In genomic region chr6:135295082-135295861, GRCm38 (mm10) we compare ENCODE assay signal across 10 mouse cellular contexts. TPM values are rescaled to one million over a fixed set of nuclear protein-coding genes. Genes with fewer than 3 reads are reported as not detected.
DNase-seq lines count a peak whose midpoint lies in the region; ATAC-seq and TF ChIP-seq lines count a peak whose summit lies in the region.
"Had no signal": no experiment of that assay in that cellular context is flagged by ENCODE, and none has a peak within 500 bp of the region (broad histone marks: within the 10 kb centered on the region; RNA-seq: fewer than 3 reads in every experiment).

No protein-coding gene starts in this region.

- ATAC-seq in lung, embryonic 15.5 days (ENCODE audit: borderline replicate concordance, extremely low read depth, low FRiP score, low TSS enrichment): peak; percentile 43
- ATAC-seq in erythroblast, adult 5-6 weeks (replicated peaks; ENCODE audit: low FRiP score, poor library complexity, severe bottlenecking): no peak

- H3ac ChIP-seq in C2C12 (ENCODE audit: control insufficient read depth, insufficient read length, low read depth): peak overlapping the region; percentile 37

- no peaks in the 10 kb centered on the region for H3K27me3 ChIP-seq in C2C12 (ENCODE audit: control insufficient read depth, insufficient read depth, insufficient read length)
- no peaks in the 10 kb centered on the region for H3K27me3 ChIP-seq in lung, embryonic 15.5 days

- peaks cover 24% of the 10 kb centered on the region for H3K4me1 ChIP-seq in lung, embryonic 15.5 days

- 54% methylated on average over 11 of the region's 11 CpGs for WGBS in lung, embryonic 15.5 days

- no peaks in the 10 kb centered on the region for H3K79me2 ChIP-seq in C2C12 (ENCODE audit: control insufficient read depth, insufficient read depth)

- no peaks in the 10 kb centered on the region for H3K36me3 ChIP-seq in C2C12 (ENCODE audit: control insufficient read depth, insufficient read depth)
- no peaks in the 10 kb centered on the region for H3K36me3 ChIP-seq in lung, embryonic 15.5 days

- peak overlapping the region; percentile 88 for H3K27ac ChIP-seq in lung, embryonic 15.5 days

- peak; percentile 6 to 12 for DNase-seq in cerebellum, postnatal 14 days
- no peak for DNase-seq in cerebellum, postnatal 36 days
- peak; percentile 51 for DNase-seq in gastrocnemius, postnatal 25 days
- no peak for DNase-seq in testis, postnatal 10 days (ENCODE audit: low spot score)
- DNase-seq in cerebellum, adult 11-12 months: no peak

- no peak for TF ChIP-seq CTCF in C2C12 (IDR thresholded peaks at IDR 0.05; ENCODE audit: control insufficient read depth, insufficient read depth, insufficient read length)

- no peaks in the 10 kb centered on the region for H3K9me3 ChIP-seq in lung, embryonic 15.5 days

- no peak overlapping the region for H3K4me3 ChIP-seq in C2C12 (ENCODE audit: insufficient read depth, poor library complexity, severe bottlenecking)
- no peak overlapping the region for H3K4me3 ChIP-seq in lung, embryonic 15.5 days

- H3K4me2 ChIP-seq in lung, embryonic 15.5 days: no peak overlapping the region

- H3K9ac ChIP-seq in lung, embryonic 15.5 days: no peak overlapping the region

- no peaks in the 10 kb centered on the region for H3K79me3 ChIP-seq in C2C12 (ENCODE audit: low read depth)

TF ChIP-seq in C2C12, 6 proteins besides CTCF, POLR2A, EP300 and RAD21:
- no peak for TF ChIP-seq CEBPB (IDR thresholded peaks at IDR 0.05; ENCODE audit: low read depth)
- peak; percentile 85 for TF ChIP-seq MAX (IDR thresholded peaks at IDR 0.05)
- no peak for TF ChIP-seq MYOG (IDR thresholded peaks at IDR 0.05; ENCODE audit: control insufficient read depth, extremely low read depth, insufficient read length)
- TF ChIP-seq FOSL1 (IDR thresholded peaks at IDR 0.05; ENCODE audit: insufficient read depth, low read length, poor library complexity, severe bottlenecking): peak; percentile 74
- peak; percentile 94 for TF ChIP-seq MYOD1 (IDR thresholded peaks at IDR 0.05; ENCODE audit: control insufficient read depth, insufficient read length, low read depth)
- TF ChIP-seq USF1 (IDR thresholded peaks at IDR 0.05; ENCODE audit: low read depth): no peak

RNA-seq across cellular contexts. Expression of gene Pbp2, which starts 14.9 kb away (rescaled TPM):
- polyA plus RNA-seq in C2C12 (2012; fragmentation: generic; extraction: Trizol): 0.41 TPM
- total RNA-seq in gastrocnemius, postnatal 25 days (2021): not detected
- 0.22 and 0.36 TPM in 2 replicates for polyA plus RNA-seq in lung, embryonic 15.5 days (2015; fragmentation: Nextera tagmentation; extraction: Ambion mirVana)
- total RNA-seq in erythroblast, adult 5-6 weeks (2015; ENCODE audit: low replicate concordance): not detected in 2 replicates
- total RNA-seq in erythroblast, adult 5-6 weeks (2017; ENCODE audit: low replicate concordance): not detected in 2 replicates
- total RNA-seq: CH12.LX; layer of hippocampus, postnatal 36 days had no signal

RNA-seq across cellular contexts. Expression of gene Gsg1, which starts 41.1 kb away (rescaled TPM):
- polyA plus RNA-seq in C2C12 (2012; fragmentation: generic; extraction: Trizol): 0.15 TPM
- not detected for total RNA-seq in gastrocnemius, postnatal 25 days (2021)
- polyA plus RNA-seq in lung, embryonic 15.5 days (2015; fragmentation: Nextera tagmentation; extraction: Ambion mirVana): 6.9 and 7.3 TPM in 2 replicates
- not detected in 2 replicates for total RNA-seq in erythroblast, adult 5-6 weeks (2015; ENCODE audit: low replicate concordance)
- total RNA-seq in erythroblast, adult 5-6 weeks (2017; ENCODE audit: low replicate concordance): not detected in 2 replicates
- total RNA-seq: CH12.LX had no signal

Comparison
In these comparisons a context has a peak if more than half of its experiments do, and no peak if none do; other contexts are left out.
1. DNase-seq: peak in cerebellum, postnatal 14 days (2 of 2) and gastrocnemius, postnatal 25 days (single experiment); none in cerebellum, postnatal 36 days (0 of 2), testis, postnatal 10 days (single experiment) and cerebellum, adult 11-12 months (single experiment).